Mouse (Mus musculus) lung, adult 2 months (tissue): ENCODE results near the gene Babam2.

Source experiments
- CTCF ChIP-seq: fragments of 200-500 bp; IDR thresholded peaks from 2 replicates; pipeline ENCODE4 v1.5.1; 2011; ENCODE audit warnings: mild to moderate bottlenecking, low read length, control low read depth; ENCODE audit not compliant: insufficient read depth
- POLR2A ChIP-seq: fragments of 200-500 bp; IDR thresholded peaks from 2 replicates; pipeline ENCODE4 v1.6.1; 2011; ENCODE audit warnings: low read depth, mild to moderate bottlenecking, control low read depth, low read length, borderline replicate concordance; ENCODE audit errors: extremely low read depth

DNA sequence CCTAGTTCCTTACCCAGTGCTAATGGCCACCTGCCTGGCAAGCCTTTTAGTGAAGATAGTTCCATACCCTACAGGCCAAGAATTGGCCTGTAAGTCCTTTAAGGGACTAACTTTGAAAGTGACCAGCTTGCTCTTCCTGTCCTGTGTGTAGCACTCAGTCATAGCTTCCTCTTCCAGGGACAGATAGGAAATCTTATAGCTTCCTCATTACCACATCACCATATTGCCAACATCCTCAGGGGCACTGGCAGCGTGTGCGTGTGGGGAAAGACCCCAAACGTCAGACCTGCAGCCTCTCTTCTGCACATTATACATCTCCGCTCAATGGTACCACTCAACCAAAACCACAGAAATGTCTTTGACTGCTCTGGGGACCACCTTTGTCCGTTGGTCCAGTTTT lies 424.9 kb downstream of the Babam2 start:
- no peak for TF ChIP-seq POLR2A
- TF ChIP-seq CTCF, result no peak
